Mouse (Mus musculus) heart, adult 2 months (tissue): ENCODE data around the gene Arhgef17. TPM values are rescaled to one million over a fixed set of nuclear protein-coding genes. Genes with fewer than 3 reads are reported as not detected.

Source experiments
- DNase-seq, 2 experiments: peaks; one replicate each; pipeline ENCODE4 v3.0.0; 2021
- H3K27ac ChIP-seq: fragments of 200-600 bp; 2 replicates; pipeline ENCODE4 v1.8.1; 2022
- H3K27me3 ChIP-seq: fragments of 200-500 bp; 2 replicates; pipeline ENCODE4 v1.6.1; 2012; ENCODE audit warnings: mild to moderate bottlenecking, low read length, inconsistent platforms, mixed read lengths; ENCODE audit not compliant: control insufficient read depth, insufficient read depth
- H3K36me3 ChIP-seq: fragments of 200-500 bp; 2 replicates; pipeline ENCODE4 v1.6.1; 2012; ENCODE audit warnings: low read length, inconsistent platforms; ENCODE audit not compliant: control insufficient read depth, insufficient read depth
- H3K4me1 ChIP-seq: fragments of 200-500 bp; 2 replicates; pipeline ENCODE4 v1.6.1; 2011; ENCODE audit warnings: low read length; ENCODE audit not compliant: control insufficient read depth, insufficient read depth
- H3K4me3 ChIP-seq: fragments of 200-600 bp; 2 replicates; pipeline ENCODE4 v1.8.1; 2022
- H3K79me2 ChIP-seq: fragments of 200-500 bp; replicated peaks from 2 replicates; pipeline ENCODE4 v1.6.1; 2012; ENCODE audit warnings: mild to moderate bottlenecking, inconsistent platforms, low read length, moderate library complexity, mixed read lengths; ENCODE audit not compliant: control insufficient read depth, insufficient read depth
- H3K9ac ChIP-seq: fragments of 200-500 bp; 2 replicates; pipeline ENCODE4 v1.6.1; 2012; ENCODE audit warnings: low read depth, mild to moderate bottlenecking, control low read depth, inconsistent platforms, low read length, mixed read lengths
- CTCF ChIP-seq: fragments of 200-600 bp; IDR thresholded peaks from 2 replicates; pipeline ENCODE4 v1.8.1; 2022; ENCODE audit warnings: antibody characterized with exemption, mild to moderate bottlenecking, moderate library complexity
- EP300 ChIP-seq: fragments of 200-500 bp; IDR thresholded peaks from 2 replicates; pipeline ENCODE4 v1.6.1; 2011; ENCODE audit warnings: low read depth, low read length, control low read depth; ENCODE audit not compliant: insufficient read depth
- POLR2A ChIP-seq: fragments of 200-500 bp; IDR thresholded peaks from 2 replicates; pipeline ENCODE4 v1.6.1; 2011; ENCODE audit warnings: mild to moderate bottlenecking, low read depth, low read length, control low read depth; ENCODE audit not compliant: insufficient read depth
- WGBS: fragments of 180-500 bp; shearing (Covaris S2); methylation state at CpG from one replicate; pipeline ENCODE4 v1.1.7; 2018; 5-methylcytosine and 5-hydroxymethylcytosine counted together
- intact Hi-C: fragments of 180-260 bp; cut with DNase I; formaldehyde crosslinking; loops from one replicate; pipeline ENCODE4 v1.15.1; 2025
- polyA plus RNA-seq: library from polyadenylated mRNA; depleted of rRNA; stranded (reverse); fragments of >200 nt; gene quantifications from 2 replicates; pipeline ENCODE4 v1.2.3, GENCODE M21; 2012
- total RNA-seq, 2 experiments: library from RNA; stranded (reverse); gene quantifications; 2 replicates each; pipeline ENCODE4 v1.2.3; 2021

The Arhgef17 gene
- total and polyA plus RNA-seq, 3 experiments = 23.4 to 28.4 (median 26.2) TPM

DNA sequence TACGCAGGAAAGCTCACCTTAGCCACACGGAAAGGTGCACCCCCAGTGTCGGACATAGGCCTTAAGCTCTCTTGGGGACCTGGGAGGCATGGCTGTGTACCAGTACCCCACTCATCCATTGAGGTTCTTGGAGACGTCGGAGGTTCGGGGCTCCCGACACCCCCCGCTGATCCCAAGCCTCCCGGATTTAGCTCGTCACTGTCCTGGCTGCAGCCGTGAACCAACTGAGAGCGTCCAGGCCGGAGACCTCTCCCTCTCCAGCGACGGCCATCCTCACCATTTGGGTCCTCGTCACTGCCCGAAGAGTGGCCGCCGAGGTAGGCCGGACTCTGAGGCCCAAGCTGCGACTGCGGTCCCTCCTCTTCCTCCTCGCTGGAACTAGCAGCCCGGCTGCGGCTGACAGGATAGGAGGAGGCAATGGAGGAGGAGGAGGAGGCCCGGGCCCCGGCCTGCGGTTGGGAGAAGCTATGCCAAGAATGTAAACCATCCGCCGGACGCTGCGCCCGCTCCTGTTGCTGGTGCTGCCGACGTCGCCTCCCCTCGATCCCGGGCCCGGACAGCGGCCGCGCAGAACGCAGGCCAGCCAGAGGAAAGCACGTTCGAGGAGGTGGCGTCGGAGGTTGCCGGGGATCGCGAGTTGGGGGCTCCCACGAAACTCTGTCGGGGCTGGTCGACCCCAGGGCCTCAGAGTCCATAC lies 1.1 kb downstream of the Arhgef17 start:
- no peaks in the 10 kb centered on the region for H3K27me3 ChIP-seq
- intact Hi-C loops = no loop called here
- no peaks in the 10 kb centered on the region for H3K79me2 ChIP-seq
- H3K27ac ChIP-seq = peak overlapping the region; percentile 79
- TF ChIP-seq CTCF (no peak), POLR2A (no peak; the same call in 1 of the 2 replicates), EP300 (no peak; the same call in 1 of the 2 replicates)
- peaks cover 12% of the 10 kb centered on the region for H3K4me1 ChIP-seq
- peak overlapping the region; percentile 83 for H3K9ac ChIP-seq
- WGBS = 11% methylated on average over 52 of the region's 53 CpGs
- peak overlapping the region; percentile 70 for H3K4me3 ChIP-seq
- peak; percentile 75 to 76 for DNase-seq
- H3K36me3 ChIP-seq = no peaks in the 10 kb centered on the region

DNA sequence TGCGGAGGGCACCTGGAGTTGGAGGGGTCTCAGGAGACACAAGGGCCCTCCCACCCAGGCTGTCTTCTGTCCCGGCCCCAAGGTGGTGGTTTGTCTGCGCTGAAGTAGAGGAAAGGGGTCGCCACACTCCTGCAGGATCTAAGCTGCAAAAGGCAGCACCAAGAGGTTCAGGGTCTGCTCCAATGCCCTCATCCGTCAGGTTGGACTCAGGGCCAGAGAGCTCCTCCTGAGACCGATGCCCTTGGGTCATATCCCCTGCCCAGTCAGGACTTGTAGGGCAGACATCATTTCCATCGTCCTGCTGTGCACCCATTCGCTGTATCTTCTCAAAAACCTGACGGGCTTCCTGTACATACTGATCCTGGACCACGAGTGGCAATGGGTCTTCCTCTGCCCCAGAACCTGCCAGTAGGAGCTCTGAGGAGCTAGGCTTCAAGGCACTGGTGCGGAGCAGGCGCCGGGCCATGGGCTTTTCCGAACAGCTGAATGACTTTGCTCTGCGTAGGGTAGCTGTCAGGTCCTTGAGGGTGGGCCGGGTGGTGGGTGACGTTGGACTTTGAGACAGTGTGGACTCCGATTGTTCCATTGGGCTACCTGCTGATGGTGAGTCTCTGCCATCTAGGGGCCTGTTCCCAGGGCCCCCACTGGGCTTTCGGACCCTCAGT lies 2.1 kb downstream of the Arhgef17 start:
- Histone ChIP-seq H3K79me2 (no peaks in the 10 kb centered on the region), H3K9ac (peak overlapping the region; percentile 83), H3K4me1 (peaks cover 16% of the 10 kb centered on the region), H3K27ac (peak overlapping the region; percentile 79; the same call in 1 of the 2 replicates), H3K36me3 (no peaks in the 10 kb centered on the region), H3K4me3 (peak overlapping the region; percentile 70; the same call in 1 of the 2 replicates), H3K27me3 (no peaks in the 10 kb centered on the region)
- TF ChIP-seq POLR2A = no peak
- TF ChIP-seq CTCF = no peak
- no peak for TF ChIP-seq EP300
- WGBS = 70% methylated on average over 19 of the region's 19 CpGs
- intact Hi-C loops = no loop called here
- peak in 1 of 2 experiments; percentile 47 for DNase-seq

DNA sequence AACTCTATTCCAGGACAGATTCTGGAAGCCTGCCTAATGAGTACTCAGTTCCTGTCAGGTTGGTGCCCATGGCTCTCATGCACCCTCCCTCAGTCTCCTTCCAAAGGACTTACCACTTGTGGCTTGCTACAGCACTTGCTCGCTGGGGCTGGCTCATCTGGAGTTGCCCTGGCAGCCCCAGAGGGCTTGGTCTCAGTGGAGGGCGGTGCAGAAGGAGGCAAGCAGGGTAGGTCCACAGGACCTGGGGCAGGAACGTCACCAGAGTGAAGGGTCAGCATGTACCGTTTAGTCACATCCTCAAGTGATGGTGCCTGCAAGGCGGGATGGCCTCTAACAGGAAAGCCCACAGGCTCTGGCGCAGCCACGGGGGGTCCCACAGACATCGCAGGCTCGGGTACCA lies 3.5 kb downstream of the Arhgef17 start:
- peak in 1 of 2 experiments; percentile 44 for DNase-seq
- Histone ChIP-seq H3K4me1 (peaks cover 18% of the 10 kb centered on the region), H3K27me3 (no peaks in the 10 kb centered on the region), H3K9ac (peak overlapping the region; percentile 83), H3K27ac (peak overlapping the region; percentile 64), H3K36me3 (no peaks in the 10 kb centered on the region), H3K79me2 (no peaks in the 10 kb centered on the region), H3K4me3 (peak overlapping the region; percentile 38)
- intact Hi-C loops = no loop called here
- 42% methylated on average over 9 of the region's 9 CpGs for WGBS
- no peak for TF ChIP-seq POLR2A
- no peak for TF ChIP-seq CTCF
- no peak for TF ChIP-seq EP300

DNA sequence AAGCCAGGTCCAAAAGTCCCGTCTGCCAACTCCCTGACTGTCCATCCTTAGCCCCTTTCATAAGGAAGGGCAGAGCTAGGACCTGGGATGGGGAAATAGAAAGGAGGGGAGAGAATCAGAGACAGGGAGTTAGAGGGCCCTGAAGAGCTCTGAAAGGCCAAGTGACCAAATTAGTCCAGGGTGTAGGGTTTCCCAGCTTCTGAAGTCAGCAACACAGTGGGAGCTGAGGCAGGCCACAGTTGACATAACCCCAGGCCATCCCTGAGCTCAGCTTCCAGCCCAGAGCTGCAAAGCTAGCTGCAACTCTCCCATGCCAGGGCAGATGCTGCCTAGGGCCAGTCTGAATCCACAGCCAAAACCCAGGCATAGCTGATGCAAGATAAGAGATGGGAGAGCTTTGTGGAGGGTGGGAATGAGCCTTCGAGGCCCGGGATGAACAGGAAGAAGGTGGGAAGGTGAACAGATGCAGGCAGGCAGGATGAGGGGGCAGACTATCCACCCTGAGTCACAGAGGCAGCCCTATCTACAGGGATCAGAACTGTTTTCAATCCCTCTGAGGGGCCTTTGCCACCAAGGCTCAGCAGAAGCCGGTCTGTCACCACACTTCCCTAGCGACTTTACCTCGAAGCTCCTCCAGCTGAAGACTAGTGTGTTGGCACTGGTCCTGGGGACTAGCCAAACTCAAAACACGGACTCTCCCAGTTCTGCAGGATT lies 4.5 kb downstream of the Arhgef17 start:
- WGBS = 12% methylated on average over 7 of the region's 7 CpGs
- DNase-seq = peak in 1 of 2 experiments; percentile 30

DNA sequence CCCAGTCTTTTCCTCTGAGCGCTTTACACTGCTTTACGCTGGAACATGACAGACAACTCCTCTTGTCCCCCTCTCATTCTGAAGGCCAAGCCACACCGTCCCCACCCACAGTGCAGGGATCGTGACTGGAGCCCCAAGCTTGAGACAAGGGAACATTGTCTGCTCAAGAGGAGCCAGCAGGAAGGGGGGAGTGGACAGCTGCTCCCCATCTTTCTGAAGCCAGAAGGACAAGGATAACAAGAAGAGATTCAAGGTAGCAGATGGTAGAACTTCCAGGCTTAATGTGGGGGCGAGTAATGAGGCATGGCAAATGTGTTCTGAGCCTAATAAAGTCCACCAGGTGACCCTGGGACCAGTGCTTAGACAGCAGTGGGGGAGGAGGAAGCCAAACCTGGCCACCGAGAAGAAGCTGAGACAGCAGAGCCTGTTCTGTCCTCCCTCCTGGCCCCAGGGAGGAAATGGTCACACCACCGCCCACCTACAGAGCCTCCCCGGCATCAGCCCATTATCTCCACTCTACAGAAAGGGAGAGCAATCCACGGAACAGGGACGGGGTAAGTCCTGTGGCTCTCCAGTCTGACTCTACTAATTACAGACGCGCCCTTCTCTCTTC lies 5.5 kb downstream of the Arhgef17 start:
- peak in 1 of 2 experiments; percentile 33 for DNase-seq
- H3K4me1 ChIP-seq = peaks cover 21% of the 10 kb centered on the region

More for the DNA sequence above, 4.5 kb downstream of the Arhgef17 start:
- peak overlapping the region; percentile 38 for H3K4me3 ChIP-seq
- H3K27ac ChIP-seq = peak overlapping the region; percentile 64
- no peaks in the 10 kb centered on the region for H3K36me3 ChIP-seq
- peak overlapping the region; percentile 52 for H3K9ac ChIP-seq
- no peak for TF ChIP-seq POLR2A
- 0 out of 2 replicates have a peak, but pooled peaks have one; percentile 11 for TF ChIP-seq EP300
- H3K79me2 ChIP-seq = no peaks in the 10 kb centered on the region
- H3K27me3 ChIP-seq = no peaks in the 10 kb centered on the region
- intact Hi-C loops = no loop called here
- peaks cover 19% of the 10 kb centered on the region for H3K4me1 ChIP-seq

More for the DNA sequence above, 5.5 kb downstream of the Arhgef17 start:
- intact Hi-C loops = no loop called here
- H3K27ac ChIP-seq = peak overlapping the region; percentile 64
- no peak for TF ChIP-seq EP300
- no peak for TF ChIP-seq CTCF
- TF ChIP-seq POLR2A = no peak
- peak overlapping the region; percentile 52 for H3K9ac ChIP-seq
- H3K36me3 ChIP-seq = no peaks in the 10 kb centered on the region
- peak overlapping the region; percentile 38 for H3K4me3 ChIP-seq
- 30% methylated on average over 12 of the region's 12 CpGs for WGBS
- H3K79me2 ChIP-seq = no peaks in the 10 kb centered on the region
- H3K27me3 ChIP-seq = no peaks in the 10 kb centered on the region
